Mouse (Mus musculus) heart, embryonic 13.5 days (tissue): ENCODE results near the gene Msl1. TPM values are rescaled to one million over a fixed set of nuclear protein-coding genes. Genes with fewer than 3 reads are reported as not detected.

Experiments
- ATAC-seq: fragments of 200-750 bp; cut with Nextera tagmentation; 2 replicates; pipeline ENCODE4 v1.8.0; 2017; ENCODE audit warnings: moderate TSS enrichment; ENCODE audit not compliant: insufficient number of reproducible peaks, low FRiP score, low TSS enrichment; ENCODE audit errors: extremely low read depth
- H3K27ac ChIP-seq: fragments of 300-500 bp; sonication (generic); replicated peaks from 2 replicates; pipeline ENCODE4 v1.5.1; 2015; ENCODE audit warnings: moderate library complexity, mild to moderate bottlenecking, inconsistent platforms
- H3K27me3 ChIP-seq: fragments of 300-500 bp; sonication (generic); replicated peaks from 2 replicates; pipeline ENCODE4 v1.6.1; 2015; ENCODE audit warnings: mild to moderate bottlenecking, inconsistent platforms
- H3K36me3 ChIP-seq: fragments of 300-500 bp; sonication (generic); 2 replicates; pipeline ENCODE4 v1.6.1; 2015; ENCODE audit warnings: mild to moderate bottlenecking, inconsistent platforms
- H3K4me1 ChIP-seq: fragments of 300-500 bp; sonication (generic); 2 replicates; pipeline ENCODE4 v1.6.1; 2015; ENCODE audit warnings: inconsistent platforms
- H3K4me2 ChIP-seq: fragments of 300-500 bp; sonication (generic); 2 replicates; pipeline ENCODE4 v1.6.1; 2015; ENCODE audit warnings: inconsistent platforms, mild to moderate bottlenecking, moderate library complexity
- H3K4me3 ChIP-seq: fragments of 300-500 bp; sonication (generic); 2 replicates; pipeline ENCODE4 v1.5.1; 2015; ENCODE audit warnings: moderate library complexity, mild to moderate bottlenecking, inconsistent platforms
- H3K9ac ChIP-seq: fragments of 300-500 bp; sonication (generic); 2 replicates; pipeline ENCODE4 v1.6.1; 2015; ENCODE audit warnings: inconsistent platforms, mild to moderate bottlenecking, moderate library complexity
- H3K9me3 ChIP-seq: fragments of 300-500 bp; sonication (generic); 2 replicates; pipeline ENCODE4 v1.6.1; 2016; ENCODE audit warnings: inconsistent platforms
- WGBS: fragments of 180-500 bp; shearing (Covaris S2); methylation state at CpG from one replicate; pipeline ENCODE4 v1.1.7; 2015; ENCODE audit warnings: mixed read lengths; 5-methylcytosine and 5-hydroxymethylcytosine counted together
- polyA plus RNA-seq: library from polyadenylated mRNA; unstranded; fragments of >200 nt; fragmentation: Nextera tagmentation; extraction: Ambion mirVana; gene quantifications from 2 replicates; pipeline ENCODE4 v1.2.1, GENCODE M21; 2015

Msl1 gene
- 14.6 and 15.7 TPM in 2 replicates for polyA plus RNA-seq

DNA sequence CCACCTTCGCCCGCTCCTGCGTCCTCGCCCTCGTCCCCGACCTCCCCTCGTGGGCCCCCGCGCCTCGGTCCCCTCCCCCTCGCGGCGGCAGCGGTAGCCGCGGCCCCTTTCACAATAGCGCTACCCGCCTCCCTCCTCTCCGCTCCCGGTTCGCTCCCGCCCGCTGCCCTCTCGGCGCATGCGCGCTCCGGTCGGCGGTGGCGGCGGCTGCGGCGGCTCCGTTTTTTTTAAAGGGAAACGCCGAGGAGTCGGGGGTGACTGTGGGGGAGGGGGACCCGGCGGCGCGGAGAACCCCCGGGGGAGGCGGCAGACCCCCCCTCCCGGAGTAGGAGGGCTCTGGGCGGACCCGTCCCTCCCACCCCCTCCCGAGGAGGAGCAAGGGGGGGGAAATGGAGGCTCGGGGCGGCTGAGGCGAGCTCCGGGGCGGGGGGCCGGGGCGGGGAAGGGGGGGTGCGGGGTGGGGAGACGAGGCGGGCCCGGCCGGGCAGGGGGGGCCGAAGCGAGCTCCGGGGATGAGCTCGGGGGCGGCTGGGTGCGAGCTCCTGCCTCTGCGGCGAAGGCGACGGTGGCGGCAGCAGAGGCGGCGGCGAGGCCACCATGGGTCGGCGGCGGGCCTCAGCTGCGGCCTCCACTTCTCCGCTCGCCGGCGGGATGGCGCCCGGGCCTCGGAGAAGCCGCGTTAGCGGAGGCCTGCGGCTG, at the start of gene Msl1:
TSS of gene Msl1 (plus strand) at position 502 of the 699 bp plus-strand sequence.
- peaks cover 23% of the 10 kb centered on the region for H3K36me3 ChIP-seq
- peaks cover 47% of the 10 kb centered on the region for H3K4me1 ChIP-seq
- H3K27me3 ChIP-seq, result no peaks in the 10 kb centered on the region
- peak within 1 kb of the TSS; percentile 97 for H3K4me3 ChIP-seq
- peak within 1 kb of the TSS; percentile 93 for H3K4me2 ChIP-seq
- H3K27ac ChIP-seq, result peak within 1 kb of the TSS; percentile 100
- peak within 1 kb of the TSS; percentile 98 for H3K9ac ChIP-seq
- peak; percentile 72 for ATAC-seq
- no peaks in the 10 kb centered on the region for H3K9me3 ChIP-seq
- under 1% methylated on average over 42 of the region's 89 CpGs for WGBS

DNA sequence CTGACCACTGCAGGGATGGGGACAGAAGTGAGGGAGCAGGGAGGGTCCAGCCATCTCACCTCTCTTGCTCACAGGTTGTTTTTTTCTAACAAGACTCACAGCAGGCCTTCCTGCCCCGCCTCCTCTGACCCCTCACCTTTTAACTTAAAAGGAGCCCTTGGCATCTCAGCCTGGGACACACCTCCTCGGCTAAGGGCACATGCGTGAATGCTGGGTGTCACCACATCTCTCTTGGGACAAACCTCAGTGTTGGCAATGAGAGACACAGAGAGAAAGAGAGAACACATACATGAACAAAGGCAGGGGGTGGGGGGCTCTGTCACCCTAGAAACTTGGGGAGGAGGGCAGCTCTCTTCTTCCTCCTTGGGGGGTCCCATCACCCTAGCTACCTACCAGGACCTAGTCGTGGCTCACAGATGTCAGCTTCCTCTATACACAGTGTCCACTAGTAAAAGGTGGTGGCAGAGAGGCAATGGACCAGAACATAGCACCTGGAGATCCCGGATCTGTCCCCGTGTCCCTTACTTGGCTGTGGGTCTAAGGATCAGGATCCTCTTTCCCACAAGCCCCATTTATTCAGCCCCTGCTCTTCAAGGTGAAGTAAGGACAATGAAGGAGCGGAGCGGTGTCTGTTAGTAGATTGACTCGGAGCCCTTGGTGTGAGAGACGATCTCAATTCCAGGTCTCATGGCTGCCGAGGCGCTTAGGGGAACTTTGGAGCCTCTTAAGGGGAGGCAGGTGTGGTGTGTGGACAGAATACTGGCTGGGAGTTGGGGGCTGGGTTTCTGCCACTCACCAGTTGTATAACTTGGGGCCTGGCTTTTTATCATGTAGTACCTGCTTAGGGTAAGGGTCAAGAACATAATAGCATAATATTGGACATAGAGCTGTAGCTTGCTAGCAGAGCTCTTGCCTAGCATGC, 49.1 kb upstream of the Msl1 start:
- peaks cover 87% of the 10 kb centered on the region for H3K4me1 ChIP-seq
- no peaks in the 10 kb centered on the region for H3K27me3 ChIP-seq
- no peaks in the 10 kb centered on the region for H3K36me3 ChIP-seq
- no peaks in the 10 kb centered on the region for H3K9me3 ChIP-seq
- no peak for ATAC-seq
- peak overlapping the region; percentile 68 for H3K4me2 ChIP-seq
- WGBS, result 36% methylated on average over 12 of the region's 12 CpGs
- peak overlapping the region; percentile 76 for H3K9ac ChIP-seq
- peak overlapping the region; percentile 35 for H3K4me3 ChIP-seq
- H3K27ac ChIP-seq, result peak overlapping the region; percentile 92

DNA sequence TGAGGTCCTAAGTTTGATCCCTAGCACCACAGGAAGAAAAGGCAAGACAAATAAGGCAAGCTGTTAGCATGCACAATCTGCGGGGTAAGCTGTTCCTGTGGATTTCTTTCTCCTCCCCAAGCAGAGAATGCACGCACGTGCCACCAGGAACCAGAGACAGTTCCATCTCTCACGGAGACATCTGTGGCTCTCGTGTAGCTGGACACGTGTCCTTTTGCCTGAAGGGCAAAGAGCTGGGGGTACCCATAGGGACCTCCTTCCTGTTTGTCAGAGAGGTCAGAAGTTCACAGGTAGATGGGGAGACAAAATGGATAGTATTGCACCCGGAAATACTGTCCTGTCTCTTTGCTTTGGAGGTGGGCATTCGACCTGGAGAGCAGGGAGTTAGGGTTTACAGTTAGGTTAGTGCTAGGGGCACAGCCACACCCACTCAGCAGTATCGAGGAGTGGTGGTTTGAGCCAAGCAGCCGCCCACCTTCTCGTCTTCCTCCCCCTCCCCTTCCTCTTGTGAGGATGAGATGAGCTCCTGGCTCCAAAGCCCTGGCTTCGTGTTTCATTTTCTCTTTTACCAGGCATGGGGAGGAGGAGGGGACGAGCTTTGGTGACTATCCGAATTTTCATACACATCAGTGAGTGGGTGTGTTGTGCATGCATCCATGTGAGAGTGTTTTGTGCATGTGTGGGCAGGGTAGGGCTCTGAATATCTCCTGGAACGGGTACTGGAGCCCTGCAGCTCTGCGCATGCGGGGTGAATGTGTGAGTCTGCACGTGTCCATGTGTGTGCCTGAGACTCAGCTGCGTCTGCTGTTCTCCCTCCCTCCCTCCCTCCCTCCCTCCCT, 48.2 kb upstream of the Msl1 start:
- 4% methylated on average over 19 of the region's 19 CpGs for WGBS
- Histone ChIP-seq H3K9ac (peak overlapping the region; percentile 76), H3K4me3 (peak overlapping the region; percentile 35), H3K36me3 (no peaks in the 10 kb centered on the region), H3K4me2 (peak overlapping the region; percentile 68), H3K9me3 (no peaks in the 10 kb centered on the region), H3K27me3 (no peaks in the 10 kb centered on the region), H3K4me1 (peaks cover 94% of the 10 kb centered on the region), H3K27ac (peak overlapping the region; percentile 92)
- ATAC-seq, result peak; percentile 16; the same call in 1 of the 2 replicates

DNA sequence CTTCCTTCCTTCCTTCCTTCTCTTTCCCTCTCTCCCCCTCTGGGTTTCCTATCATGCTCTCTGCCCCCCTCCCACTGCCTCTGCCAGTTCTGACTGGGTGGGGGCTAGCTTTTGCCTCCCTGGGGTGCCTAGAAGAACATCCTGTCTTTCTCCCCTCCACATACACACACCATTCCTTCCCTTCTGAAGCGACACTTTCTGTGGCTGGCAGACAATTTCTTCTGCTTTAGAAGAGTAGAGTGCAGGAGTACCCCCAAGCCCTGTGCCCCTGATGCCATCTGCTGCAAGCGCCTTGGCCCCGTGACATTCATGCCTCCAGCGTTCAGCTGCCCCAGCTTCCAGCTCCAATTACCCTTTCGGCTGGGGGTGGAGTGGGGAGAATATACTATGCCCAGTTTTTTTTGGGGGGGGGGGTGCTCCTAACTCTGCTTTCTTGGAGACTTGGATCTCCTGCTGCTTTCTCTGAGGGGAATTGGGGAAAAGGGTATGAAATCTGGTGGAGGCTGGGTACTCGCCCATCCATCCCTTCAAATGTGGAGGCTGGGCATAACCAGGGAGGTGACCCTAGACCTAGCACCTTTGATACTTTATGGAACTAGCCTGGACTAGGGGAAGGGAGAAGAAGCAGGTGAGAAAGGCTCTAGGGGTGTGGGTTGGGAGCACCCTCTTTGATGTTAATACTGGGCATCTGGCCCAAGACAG, 47.4 kb upstream of the Msl1 start:
- no peaks in the 10 kb centered on the region for H3K9me3 ChIP-seq
- H3K4me2 ChIP-seq, result peak overlapping the region; percentile 64
- no peaks in the 10 kb centered on the region for H3K27me3 ChIP-seq
- peaks cover 99% of the 10 kb centered on the region for H3K4me1 ChIP-seq
- peak overlapping the region; percentile 18; the same call in 1 of the 2 replicates for H3K4me3 ChIP-seq
- peak overlapping the region; percentile 76 for H3K9ac ChIP-seq
- WGBS, result 41% methylated on average over 6 of the region's 6 CpGs
- peak overlapping the region; percentile 92 for H3K27ac ChIP-seq
- H3K36me3 ChIP-seq, result 0 out of 2 replicates have a peak, but pooled peaks cover 1% of the 10 kb centered on the region
- ATAC-seq, result no peak

DNA sequence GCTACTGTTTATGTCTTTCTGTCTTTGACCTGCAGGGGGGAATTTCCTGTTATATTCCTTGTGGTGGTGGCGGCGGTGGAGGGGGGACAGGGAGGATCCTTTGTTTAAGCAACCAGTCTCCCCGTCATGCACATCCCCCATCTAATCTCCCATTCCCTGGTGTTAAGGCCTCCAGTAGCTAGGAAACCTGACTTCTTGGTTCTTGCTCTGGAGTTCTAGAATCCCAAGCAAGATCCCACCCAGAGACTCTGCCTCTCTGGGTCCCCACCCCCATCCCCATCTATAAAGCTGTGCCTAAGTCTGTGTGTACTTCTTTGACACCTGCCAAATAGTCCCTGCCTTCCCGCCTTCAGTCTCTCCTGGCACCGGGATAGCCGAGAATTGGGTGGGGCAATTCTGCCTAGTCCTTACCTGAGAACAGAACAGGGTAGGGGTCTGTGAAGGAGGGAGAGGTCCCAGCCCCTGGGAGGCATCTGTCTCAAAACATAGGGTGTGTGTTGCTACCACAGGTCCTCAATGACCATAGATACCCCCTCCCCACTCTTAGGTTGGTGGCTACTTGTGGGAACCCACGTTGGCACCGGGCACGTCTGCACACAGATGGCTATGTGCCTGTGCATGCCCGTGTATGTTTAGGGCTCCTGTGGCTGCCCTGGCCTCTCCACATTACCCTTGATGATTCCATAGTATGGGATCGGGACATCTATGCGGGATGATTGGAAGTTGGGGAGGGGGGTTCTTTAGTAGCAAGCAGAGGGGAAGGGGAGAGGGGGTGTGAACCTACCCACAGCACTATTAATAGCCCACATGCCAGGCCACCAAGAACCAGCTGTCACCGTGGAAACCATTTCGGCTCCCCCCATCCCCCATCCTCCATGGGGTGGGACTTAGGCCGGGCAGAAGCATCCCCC, 46.6 kb upstream of the Msl1 start:
- 29% methylated on average over 15 of the region's 15 CpGs for WGBS
- peak overlapping the region; percentile 64 for H3K4me2 ChIP-seq

DNA sequence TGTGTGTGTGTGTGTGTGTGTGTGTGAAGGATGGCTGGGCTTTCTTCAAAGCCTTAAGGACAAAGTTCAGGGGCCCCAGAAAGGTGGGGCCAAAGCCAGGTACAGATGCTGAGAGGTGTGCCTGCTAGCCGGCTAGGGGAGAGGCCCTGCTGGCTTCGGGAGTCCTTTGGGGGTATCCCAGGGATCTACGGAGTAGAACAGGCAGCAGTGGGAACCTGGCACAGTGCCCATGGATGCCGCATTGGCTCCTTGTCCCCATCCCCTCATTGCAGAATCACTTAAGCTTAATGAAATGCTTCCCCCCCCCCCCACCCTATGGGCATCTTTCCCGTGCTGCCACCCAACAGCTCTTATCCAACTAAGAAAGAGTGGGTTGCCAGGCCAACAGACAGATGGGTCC, 45.6 kb upstream of the Msl1 start:
- H3K36me3 ChIP-seq, result peaks cover 14% of the 10 kb centered on the region
- H3K9me3 ChIP-seq, result no peaks in the 10 kb centered on the region
- no peaks in the 10 kb centered on the region for H3K27me3 ChIP-seq
- no peak for ATAC-seq
- H3K27ac ChIP-seq, result peak overlapping the region; percentile 92
- H3K4me2 ChIP-seq, result peak overlapping the region; percentile 64
- WGBS, result 30% methylated on average over 5 of the region's 5 CpGs
- H3K4me3 ChIP-seq, result no peak overlapping the region
- H3K4me1 ChIP-seq, result peaks cover 99% of the 10 kb centered on the region
- peak overlapping the region; percentile 76 for H3K9ac ChIP-seq

More for the DNA sequence above, 46.6 kb upstream of the Msl1 start:
- Histone ChIP-seq H3K9ac (peak overlapping the region; percentile 76), H3K27me3 (no peaks in the 10 kb centered on the region), H3K27ac (peak overlapping the region; percentile 92), H3K36me3 (peaks cover 9% of the 10 kb centered on the region), H3K9me3 (no peaks in the 10 kb centered on the region), H3K4me1 (peaks cover 99% of the 10 kb centered on the region), H3K4me3 (peak overlapping the region; percentile 18)
- ATAC-seq, result no peak

DNA sequence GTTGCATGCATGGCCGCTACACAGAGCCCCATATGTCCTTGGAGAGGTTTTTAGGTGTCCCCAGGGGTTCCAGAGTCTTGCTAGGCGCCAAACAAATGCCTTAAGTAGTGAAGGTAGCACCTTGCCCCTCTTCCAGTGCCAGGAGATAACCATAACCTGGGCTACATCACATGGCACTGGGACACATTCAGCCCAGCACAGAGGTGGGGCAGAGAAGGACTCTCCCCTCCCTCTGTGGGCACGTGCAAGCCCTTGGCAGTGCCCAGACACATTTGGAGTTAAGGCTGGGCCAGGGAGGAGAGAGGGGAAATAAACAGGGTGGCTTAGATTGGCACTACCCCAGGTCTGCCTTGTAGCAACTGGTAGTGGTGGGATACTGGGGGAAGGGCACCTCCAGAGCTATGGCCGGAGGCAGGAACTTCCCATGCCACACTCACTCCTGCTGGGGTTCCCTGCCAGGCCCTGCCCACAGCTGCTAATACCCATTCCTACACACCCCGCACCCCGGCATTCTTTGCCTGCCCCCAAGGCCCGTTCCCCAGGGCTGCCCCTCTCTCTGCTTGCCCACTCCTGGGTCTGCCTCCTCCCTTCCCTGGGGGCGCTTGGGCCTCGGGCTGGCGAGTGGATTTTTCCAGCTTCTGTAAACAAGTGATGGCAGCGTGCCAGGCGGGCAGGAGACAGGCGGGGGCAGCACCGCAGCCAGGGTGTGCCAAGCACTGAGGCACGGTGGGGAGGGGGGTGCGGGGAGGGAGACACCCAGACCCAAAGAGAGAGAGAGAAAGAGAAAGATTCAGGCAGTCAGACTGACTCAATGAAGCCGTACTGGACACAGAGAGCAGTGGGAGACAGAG, 44.7 kb upstream of the Msl1 start:
- Histone ChIP-seq H3K4me2 (peak overlapping the region; percentile 64), H3K9ac (peak overlapping the region; percentile 76), H3K27me3 (no peaks in the 10 kb centered on the region), H3K36me3 (peaks cover 14% of the 10 kb centered on the region), H3K4me1 (peaks cover 99% of the 10 kb centered on the region), H3K9me3 (no peaks in the 10 kb centered on the region), H3K4me3 (peak overlapping the region; percentile 26), H3K27ac (peak overlapping the region; percentile 92)
- ATAC-seq, result no peak
- 26% methylated on average over 17 of the region's 17 CpGs for WGBS

DNA sequence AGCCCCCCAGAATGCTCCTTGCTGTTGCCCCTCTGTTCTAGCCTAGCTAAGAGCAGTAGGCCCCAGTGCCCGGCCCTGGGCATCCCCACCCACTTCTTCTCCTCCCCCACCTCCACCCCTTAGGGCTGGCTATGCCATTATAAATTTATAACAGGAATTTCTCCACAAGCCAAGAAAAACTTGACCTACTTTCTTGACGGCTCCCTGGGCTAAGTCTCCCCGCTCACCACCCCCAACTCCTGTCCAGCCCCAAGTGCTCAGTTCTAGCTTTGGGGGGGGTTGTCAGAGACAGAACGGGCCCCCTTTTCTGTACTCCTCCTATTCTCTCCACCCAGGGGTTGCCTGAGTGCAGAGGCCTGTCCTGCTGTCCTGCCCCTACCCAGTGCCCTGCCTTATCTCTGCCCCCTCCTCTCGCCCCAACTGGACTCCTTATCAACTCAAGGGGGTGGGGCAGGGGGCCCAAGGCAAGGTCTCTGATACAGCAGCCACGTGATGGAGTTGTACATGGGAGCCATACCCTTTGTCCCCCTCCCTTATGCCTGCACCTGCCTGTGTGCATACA, 44.0 kb upstream of the Msl1 start:
- WGBS, result 5% methylated on average over 6 of the region's 6 CpGs

More for the DNA sequence above, 44.0 kb upstream of the Msl1 start:
- Histone ChIP-seq H3K9me3 (no peaks in the 10 kb centered on the region), H3K27ac (peak overlapping the region; percentile 92), H3K4me1 (peaks cover 99% of the 10 kb centered on the region), H3K4me2 (peak overlapping the region; percentile 64), H3K27me3 (no peaks in the 10 kb centered on the region), H3K4me3 (peak overlapping the region; percentile 26), H3K36me3 (peaks cover 19% of the 10 kb centered on the region), H3K9ac (peak overlapping the region; percentile 76)
- 0 out of 2 replicates have a peak, but pooled peaks have one; percentile 31 for ATAC-seq
